19 mouse cellular contexts compared by ENCODE assay signal in the genomic region with DNA sequence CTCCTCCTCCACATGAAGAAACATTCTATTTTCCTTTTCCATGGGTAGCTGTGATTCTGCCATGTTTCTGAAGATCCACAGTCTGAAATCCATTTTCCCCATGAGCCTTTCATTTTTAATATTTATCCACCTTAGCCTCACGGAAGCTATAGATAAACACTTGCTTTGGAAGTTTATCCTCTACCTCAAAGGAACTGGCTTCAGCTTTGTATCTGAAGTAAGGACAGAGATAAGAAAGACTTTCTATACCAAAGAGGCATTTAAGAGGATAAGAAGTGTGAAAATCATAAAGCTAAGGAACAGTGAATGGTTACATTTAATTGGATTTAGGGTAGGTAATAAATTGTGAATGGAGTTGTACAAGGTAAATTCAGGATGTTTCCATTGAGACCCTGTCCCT.
DNase-seq lines count a peak whose midpoint lies in the region; ATAC-seq and TF ChIP-seq lines count a peak whose summit lies in the region.
"Had no signal": no experiment of that assay in that cellular context is flagged by ENCODE, and none has a peak within 500 bp of the region (broad histone marks: within the 10 kb centered on the region; RNA-seq: fewer than 3 reads in every experiment).

No protein-coding gene starts in this region.

- peak; percentile 59 to 76; a peak in 3 of 4 replicates for TF ChIP-seq EP300 in MEL (IDR thresholded peaks at IDR 0.05; ENCODE audit: low read depth in 1 of 2, low read length in 2 of 2)

- H3K9me3 ChIP-seq in MEL (replicated peaks; ENCODE audit: insufficient read depth, low read length), result no peaks in the 10 kb centered on the region
- H3K9me3 ChIP-seq: G1E had no signal

- peaks cover 0 to 20% of the 10 kb centered on the region in 2 experiments; a peak in 2 of 4 replicates for H3K36me3 ChIP-seq in MEL (ENCODE audit: control insufficient read depth in 1 of 2, insufficient read depth in 2 of 2, low read length in 2 of 2)
- H3K36me3 ChIP-seq: G1E had no signal

- no peaks in the 10 kb centered on the region for H3K79me2 ChIP-seq in MEL (ENCODE audit: control insufficient read depth, insufficient read depth, low read length, poor library complexity)

- TF ChIP-seq CTCF in MEL (IDR thresholded peaks at IDR 0.05 in 2 of 3, conservative IDR thresholded peaks at IDR 0.05 in 1 of 3; ENCODE audit: control insufficient read depth in 1 of 3, insufficient read depth in 1 of 3, low read depth in 2 of 3, low read length in 3 of 3, poor library complexity in 1 of 3, severe bottlenecking in 1 of 3), result no peak

- TF ChIP-seq POLR2A in MEL (IDR thresholded peaks at IDR 0.05; ENCODE audit: control insufficient read depth in 1 of 2, insufficient read depth in 1 of 2, low read depth in 1 of 2, low read length in 2 of 2, poor library complexity in 1 of 2), result no peak

- H3K27me3 ChIP-seq in MEL (ENCODE audit: control insufficient read depth in 1 of 2, insufficient read depth in 2 of 2, low read length in 2 of 2), result no peaks in the 10 kb centered on the region
- H3K27me3 ChIP-seq: CH12.LX had no signal

- no peak overlapping the region for H3K27ac ChIP-seq in MEL (ENCODE audit: control insufficient read depth, low read depth, low read length)

- H3K4me3 ChIP-seq in MEL (ENCODE audit: control insufficient read depth in 1 of 2, insufficient read depth in 1 of 2, low read depth in 2 of 2, low read length in 2 of 2), result no peak overlapping the region

- no peak for TF ChIP-seq RAD21 in MEL (IDR thresholded peaks at IDR 0.05; ENCODE audit: low read depth, low read length)

- no peak for ATAC-seq in erythroblast, adult 5-6 weeks (replicated peaks; ENCODE audit: low FRiP score, poor library complexity, severe bottlenecking)
- ATAC-seq: activated CD4-positive, CD25-positive, alpha-beta regulatory T cell, adult 4 months; CD4-positive, CD25-positive, alpha-beta regulatory T cell, adult 4 months; Patski had no signal

- no peak overlapping the region for H3K9ac ChIP-seq in MEL (ENCODE audit: control insufficient read depth, low read depth, low read length, poor library complexity, severe bottlenecking)

- DNase-seq in MEL (ENCODE audit: low read depth, low spot score), result no peak
- DNase-seq: adrenal gland, adult 2 months; adrenal gland, adult 8-10 months; adrenal gland, postnatal 10 days; adrenal gland, postnatal 14 days; adrenal gland, postnatal 25 days; adrenal gland, postnatal 36 days; B cell, adult 2 months; cerebellum, adult 11 months; cerebellum, adult 11-12 months; cerebellum, adult 18-20 months; cerebellum, adult 2 months; cerebellum, adult 8-10 months had no signal

- peaks cover 2 to 3% of the 10 kb centered on the region in 2 experiments; a peak in 2 of 4 replicates for H3K4me1 ChIP-seq in MEL (ENCODE audit: control insufficient read depth in 1 of 2, insufficient read depth in 2 of 2, low read length in 2 of 2)

TF ChIP-seq in MEL, 35 proteins besides CTCF, POLR2A, EP300 and RAD21:
- TF ChIP-seq JUND (IDR thresholded peaks at IDR 0.05; ENCODE audit: low read depth, low read length) (no peak), GATA1 (IDR thresholded peaks at IDR 0.05; ENCODE audit: low read depth, low read length) (peak; percentile 67), MYC (IDR thresholded peaks at IDR 0.05; ENCODE audit: low read depth, low read length) (no peak), E2F4 (IDR thresholded peaks at IDR 0.05; ENCODE audit: borderline replicate concordance, low read depth, low read length) (no peak)
TF ChIP-seq in MEL: peak in this region for 1.
